Mouse (Mus musculus) liver, adult 2 months (tissue): ENCODE results near the gene Ap3m1. TPM values are rescaled to one million over a fixed set of nuclear protein-coding genes. Genes with fewer than 3 reads are reported as not detected.
A peak's percentile ranks its signal among the peaks of the same experiment; 100 is the strongest.

Experiments
- DNase-seq: peaks from one replicate; pipeline ENCODE4 v3.0.0-alpha.2; 2011; ENCODE audit warnings: low read depth, low spot score; ENCODE audit errors: extremely low read depth
- H3K27ac ChIP-seq: fragments of 200-500 bp; replicated peaks from 2 replicates; pipeline ENCODE4 v1.5.1; 2012; ENCODE audit warnings: low read depth, mild to moderate bottlenecking, control low read depth, inconsistent platforms, low read length; ENCODE audit not compliant: insufficient read depth
- H3K27me3 ChIP-seq: fragments of 200-500 bp; 2 replicates; pipeline ENCODE4 v1.6.1; 2012; ENCODE audit warnings: mild to moderate bottlenecking, moderate library complexity, low read length, inconsistent platforms; ENCODE audit not compliant: control insufficient read depth, insufficient read depth
- H3K36me3 ChIP-seq: fragments of 200-500 bp; 2 replicates; pipeline ENCODE4 v1.6.1; 2012; ENCODE audit warnings: low read length, inconsistent platforms; ENCODE audit not compliant: control insufficient read depth, insufficient read depth
- H3K4me1 ChIP-seq: fragments of 200-500 bp; 2 replicates; pipeline ENCODE4 v1.6.1; 2011; ENCODE audit warnings: low read length; ENCODE audit not compliant: control insufficient read depth, insufficient read depth
- H3K4me3 ChIP-seq: fragments of 200-500 bp; 2 replicates; pipeline ENCODE4 v1.5.1; 2011; ENCODE audit warnings: low read depth, mild to moderate bottlenecking, control low read depth, low read length, moderate library complexity; ENCODE audit not compliant: insufficient read depth
- H3K79me2 ChIP-seq: fragments of 200-500 bp; 2 replicates; pipeline ENCODE4 v1.6.1; 2012; ENCODE audit warnings: inconsistent platforms, mild to moderate bottlenecking, low read length, moderate library complexity; ENCODE audit not compliant: control insufficient read depth, insufficient read depth
- H3K9ac ChIP-seq: fragments of 200-500 bp; 2 replicates; pipeline ENCODE4 v1.6.1; 2012; ENCODE audit warnings: low read depth, mild to moderate bottlenecking, control low read depth, inconsistent platforms, low read length
- CTCF ChIP-seq: fragments of 200-500 bp; IDR thresholded peaks from 2 replicates; pipeline ENCODE4 v1.5.1; 2011; ENCODE audit warnings: low read depth, low read length, control low read depth
- POLR2A ChIP-seq: fragments of 200-500 bp; IDR thresholded peaks from 2 replicates; pipeline ENCODE4 v1.6.1; 2011; ENCODE audit warnings: low read length, control low read depth; ENCODE audit not compliant: insufficient read depth; ENCODE audit errors: extremely low read depth
- WGBS: fragments of 180-500 bp; shearing (Covaris S2); methylation state at CpG from one replicate; pipeline ENCODE4 v1.1.7; 2018; 5-methylcytosine and 5-hydroxymethylcytosine counted together
- polyA plus RNA-seq: library from polyadenylated mRNA; depleted of rRNA; stranded (reverse); fragments of >200 nt; gene quantifications from 2 replicates; pipeline ENCODE4 v1.2.3, GENCODE M21; 2012
- total RNA-seq: library from RNA; depleted of rRNA; stranded (reverse); fragments of >200 nt; gene quantifications from 2 replicates; pipeline ENCODE4 v1.2.3, GENCODE M21; 2014

The Ap3m1 gene
- total and polyA plus RNA-seq, 2 experiments: 44.8 to 126 TPM

DNA sequence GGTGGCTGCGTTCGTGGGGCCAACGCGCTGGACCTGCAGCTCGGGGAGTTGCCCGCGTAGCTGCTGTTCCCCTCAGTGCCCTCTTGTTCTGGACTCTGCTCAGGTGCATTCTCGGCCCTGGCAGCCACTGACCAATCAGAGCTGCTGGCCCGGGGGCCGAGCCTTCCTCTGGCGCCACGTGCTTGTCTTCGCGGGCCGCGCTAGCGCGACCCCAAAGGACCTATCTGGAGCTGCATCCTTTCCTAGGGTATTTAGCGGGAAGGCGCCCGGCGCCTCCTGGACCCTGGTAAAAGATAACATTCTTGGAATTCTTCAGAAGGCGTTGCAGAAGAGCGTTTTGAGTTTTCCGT lies 448 bp upstream of the Ap3m1 start:
- peak overlapping the region; percentile 92 for H3K27ac ChIP-seq
- DNase-seq: no peak
- WGBS: under 1% methylated on average over 25 of the region's 25 CpGs

DNA sequence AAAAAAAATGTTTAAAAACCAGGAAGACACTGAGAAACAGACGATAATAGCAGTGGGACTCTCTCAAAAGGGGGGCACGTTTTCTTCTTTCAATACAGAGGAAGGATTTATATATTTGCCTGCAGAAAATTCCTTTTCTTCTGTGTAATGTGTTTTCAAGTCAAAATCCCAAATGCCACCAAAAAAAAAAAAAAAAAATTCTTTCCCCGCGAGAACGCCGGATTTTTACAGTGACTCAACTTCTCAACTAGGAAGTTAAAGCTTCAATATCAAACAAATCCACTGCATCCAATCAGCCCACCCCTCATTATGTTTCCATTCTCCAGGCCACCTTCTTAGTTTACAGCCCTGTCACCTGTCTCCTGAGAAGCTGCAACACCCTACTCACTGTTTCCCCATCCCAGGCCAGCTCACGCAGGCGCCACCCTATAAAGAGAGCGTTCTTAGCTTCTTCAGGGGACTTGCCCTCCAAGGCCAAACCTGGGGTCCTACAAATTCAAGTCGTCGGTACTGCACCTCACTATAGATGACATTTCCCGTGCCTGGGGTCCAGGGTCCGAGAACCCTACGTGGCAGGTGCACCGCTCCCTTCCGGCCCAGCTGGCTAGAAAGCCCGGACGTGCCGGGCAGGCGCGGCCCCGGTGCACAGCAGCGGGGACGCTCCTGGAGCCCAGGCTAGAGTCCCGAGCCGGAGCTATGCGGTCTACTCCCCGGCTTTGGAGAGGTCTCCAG lies 762 bp downstream of the Ap3m1 start:
- H3K4me3 ChIP-seq: peak overlapping the region; percentile 67
- H3K27ac ChIP-seq: peak overlapping the region; percentile 94
- DNase-seq: peak; percentile 57
- TF ChIP-seq CTCF (no peak), POLR2A (no peak)
- peaks cover 14% of the 10 kb centered on the region; the same call in 1 of the 2 replicates for H3K4me1 ChIP-seq
- peak overlapping the region; percentile 86 for H3K9ac ChIP-seq
- H3K79me2 ChIP-seq: peaks cover 23% of the 10 kb centered on the region; the same call in 1 of the 2 replicates
- peaks cover 6% of the 10 kb centered on the region; the same call in 1 of the 2 replicates for H3K36me3 ChIP-seq
- H3K27me3 ChIP-seq: no peaks in the 10 kb centered on the region
- WGBS: 3% methylated on average over 28 of the region's 28 CpGs

More for the DNA sequence above, 448 bp upstream of the Ap3m1 start:
- H3K4me3 ChIP-seq: peak overlapping the region; percentile 85
- H3K27me3 ChIP-seq: no peaks in the 10 kb centered on the region
- H3K9ac ChIP-seq: peak overlapping the region; percentile 90
- peaks cover 14% of the 10 kb centered on the region; the same call in 1 of the 2 replicates for H3K4me1 ChIP-seq
- H3K36me3 ChIP-seq: no peaks in the 10 kb centered on the region
- H3K79me2 ChIP-seq: peaks cover 24% of the 10 kb centered on the region; the same call in 1 of the 2 replicates
- TF ChIP-seq POLR2A (no peak), CTCF (no peak)

DNA sequence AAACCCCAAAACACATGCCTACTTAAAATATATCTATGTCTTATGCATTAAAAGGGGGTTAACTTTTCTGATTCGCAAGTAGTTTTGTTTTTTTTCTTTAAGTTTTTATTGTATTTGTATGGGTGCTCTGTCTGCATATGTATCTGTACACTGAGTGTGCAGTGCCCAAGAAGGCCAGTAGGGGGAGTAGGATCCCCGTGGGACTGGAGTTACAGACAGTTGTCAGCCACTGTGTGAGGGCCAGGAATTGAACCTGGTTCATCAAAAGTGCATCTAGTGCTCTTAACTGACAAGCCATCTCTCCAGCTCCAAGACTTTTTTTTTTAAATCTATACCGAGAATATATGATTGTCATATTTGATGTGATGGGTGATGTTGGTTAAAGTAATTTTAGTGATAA lies 1.6 kb downstream of the Ap3m1 start:
- H3K27me3 ChIP-seq: no peaks in the 10 kb centered on the region
- peak overlapping the region; percentile 41; the same call in 1 of the 2 replicates for H3K4me3 ChIP-seq
- 70% methylated on average over 3 of the region's 3 CpGs for WGBS
- peak; percentile 62 for TF ChIP-seq CTCF
- no peak for TF ChIP-seq POLR2A
- no peak overlapping the region for H3K9ac ChIP-seq
- peaks cover 26% of the 10 kb centered on the region; the same call in 1 of the 2 replicates for H3K79me2 ChIP-seq
- H3K36me3 ChIP-seq: peaks cover 9% of the 10 kb centered on the region; the same call in 1 of the 2 replicates
- DNase-seq: no peak
- peaks cover 14% of the 10 kb centered on the region; the same call in 1 of the 2 replicates for H3K4me1 ChIP-seq
- H3K27ac ChIP-seq: no peak overlapping the region

DNA sequence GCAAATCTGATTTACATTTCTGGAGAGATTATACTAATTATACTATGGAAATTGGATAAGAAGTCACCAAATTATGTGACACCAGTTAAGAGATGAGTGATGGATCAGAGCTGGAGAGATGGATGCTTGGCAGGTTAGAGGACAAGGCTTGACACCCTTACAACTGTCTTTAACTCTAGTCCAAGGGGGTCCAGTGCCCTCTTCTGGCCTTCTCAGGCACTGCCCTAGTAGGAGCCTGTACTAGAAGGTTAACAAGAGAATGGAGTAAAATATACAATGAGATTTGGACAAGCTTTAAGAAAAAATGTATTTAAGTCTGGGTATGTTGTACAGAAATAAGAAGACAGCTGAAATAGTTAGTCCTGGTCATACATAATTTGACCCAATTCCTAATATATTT lies 3.4 kb downstream of the Ap3m1 start:
- Histone ChIP-seq H3K9ac (no peak overlapping the region), H3K79me2 (peaks cover 19% of the 10 kb centered on the region; the same call in 1 of the 2 replicates), H3K4me1 (peaks cover 8% of the 10 kb centered on the region; the same call in 1 of the 2 replicates), H3K27me3 (no peaks in the 10 kb centered on the region), H3K4me3 (no peak overlapping the region), H3K36me3 (peaks cover 17% of the 10 kb centered on the region), H3K27ac (no peak overlapping the region)
- DNase-seq: no peak
- peak; percentile 67; the same call in 1 of the 2 replicates for TF ChIP-seq CTCF
- no peak for TF ChIP-seq POLR2A

DNA sequence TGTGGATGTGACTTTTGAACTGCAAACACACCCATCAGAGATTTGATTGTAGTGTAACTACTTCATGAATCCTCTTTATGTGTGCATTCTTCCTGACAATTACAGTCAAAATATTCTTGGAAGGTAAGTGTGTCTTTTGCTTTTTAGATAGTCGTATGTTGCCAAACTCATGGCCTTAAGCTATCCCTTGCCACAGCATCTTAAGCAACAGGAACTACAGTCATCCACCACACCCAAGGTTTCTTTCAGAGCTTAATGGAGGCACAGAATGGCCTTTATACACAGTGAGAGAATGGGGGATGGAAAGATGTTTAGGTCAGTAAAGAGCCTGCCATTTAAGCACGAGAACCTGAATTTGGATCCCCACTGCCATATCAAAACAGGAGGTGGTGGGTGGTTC lies 4.5 kb downstream of the Ap3m1 start:
- Histone ChIP-seq H3K9ac (no peak overlapping the region), H3K36me3 (peaks cover 23% of the 10 kb centered on the region), H3K27me3 (no peaks in the 10 kb centered on the region), H3K79me2 (peaks cover 19% of the 10 kb centered on the region; the same call in 1 of the 2 replicates), H3K4me1 (peaks cover 8% of the 10 kb centered on the region; the same call in 1 of the 2 replicates), H3K4me3 (no peak overlapping the region), H3K27ac (no peak overlapping the region)
- WGBS: 51% methylated on average over 2 of the region's 2 CpGs
- no peak for DNase-seq
- no peak for TF ChIP-seq CTCF

DNA sequence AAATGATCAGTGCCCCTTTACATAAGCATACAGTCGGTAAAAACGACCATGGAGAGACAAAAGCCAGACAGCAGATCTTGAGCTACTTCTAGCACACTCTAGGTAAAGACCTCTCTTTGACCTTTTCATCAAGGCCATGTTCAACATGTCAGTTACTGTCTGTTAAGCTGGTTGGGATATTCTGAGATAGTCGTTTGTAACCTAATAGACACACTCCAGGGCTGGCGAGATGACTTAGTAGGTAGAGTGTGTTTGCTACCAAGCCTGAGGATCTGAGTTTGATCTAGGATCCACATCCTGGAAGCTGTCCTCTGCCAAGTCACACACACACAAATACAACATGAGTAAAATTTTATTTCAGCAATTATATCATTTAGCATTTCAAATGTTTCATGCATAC lies 12.7 kb downstream of the Ap3m1 start:
- 70% methylated on average over 4 of the region's 4 CpGs for WGBS
- Histone ChIP-seq H3K79me2 (no peaks in the 10 kb centered on the region), H3K4me3 (no peak overlapping the region), H3K4me1 (peaks cover 2% of the 10 kb centered on the region; the same call in 1 of the 2 replicates), H3K9ac (no peak overlapping the region), H3K27ac (no peak overlapping the region), H3K27me3 (no peaks in the 10 kb centered on the region), H3K36me3 (peaks cover 68% of the 10 kb centered on the region)
- TF ChIP-seq CTCF (no peak), POLR2A (no peak)
- DNase-seq: no peak
